Mouse (Mus musculus) layer of hippocampus, adult 6 months (tissue): ENCODE measurements around the gene Mrps17. TPM values are rescaled to one million over a fixed set of nuclear protein-coding genes. Genes with fewer than 3 reads are reported as not detected.

Source experiments
- long read RNA-seq, 2 experiments: library from polyadenylated mRNA; unstranded; transcript quantifications; one replicate each; pipeline ENCODE4 v2.0.0; 2019 to 2020
- polyA plus RNA-seq: library from polyadenylated mRNA; unstranded; fragments of <200 nt; fragmentation: Nextera tagmentation; gene quantifications from 2 replicates; pipeline ENCODE4 v1.2.3, GENCODE M21; 2021

Gene Mrps17
- polyA plus RNA-seq: 221 and 233 TPM in 2 replicates
- long read RNA-seq, experiment 1, full-length matches to known transcripts: 114 of 163 reads
- long read RNA-seq, experiment 1, partial matches to known transcripts: 19 of 163 reads
- long read RNA-seq, experiment 1, other reads (novel, unspliced or antisense): 30 of 163 reads
- long read RNA-seq, experiment 2, full-length matches to known transcripts: 70 of 135 reads
- long read RNA-seq, experiment 2, partial matches to known transcripts: 20 of 135 reads
- long read RNA-seq, experiment 2, other reads (novel, unspliced or antisense): 45 of 135 reads

GRCm38 (mm10) chr5:129715326-129715861 lies at the start of gene Mrps17:
TSS of gene Mrps17 (plus strand) at chr5:129715497.

GRCm38 (mm10) chr5:129670036-129670458 lies 45.2 kb upstream of the Mrps17 start, which contains the start of gene Zfp11:
TSS of gene Zfp11 (minus strand) at chr5:129670099.

GRCm38 (mm10) chr5:129708412-129708811 lies 6.9 kb upstream of the Mrps17 start, which contains the start of gene Sept14:
TSS of gene Sept14 (minus strand) at chr5:129708512.

GRCm38 (mm10) chr5:129724834-129725773 lies 9.8 kb downstream of the Mrps17 start, which contains the start of gene Nipsnap2:
TSS of gene Nipsnap2 (plus strand) at chr5:129725063.

Other genes starting within 250 kb of the Mrps17 start
- gene Sfswap, start 214.3 kb upstream of the Mrps17 start, polyA plus RNA-seq: 11.9 and 13.4 TPM in 2 replicates
- gene Mmp17, start 131.3 kb upstream of the Mrps17 start, polyA plus RNA-seq: 8.6 and 9.6 TPM in 2 replicates
- gene Zfp11, start 45.4 kb upstream of the Mrps17 start, polyA plus RNA-seq: 2.9 and 3.4 TPM in 2 replicates
- not detected in 2 replicates for gene Sept14, start 7.0 kb upstream of the Mrps17 start, polyA plus RNA-seq
- gene Nipsnap2, start 9.6 kb downstream of the Mrps17 start, polyA plus RNA-seq: 153 and 202 TPM in 2 replicates
- 49.6 and 53.3 TPM in 2 replicates for gene Psph, start 72.0 kb downstream of the Mrps17 start, polyA plus RNA-seq
- gene Sumf2, start 131.5 kb downstream of the Mrps17 start, polyA plus RNA-seq: 17.6 and 18.9 TPM in 2 replicates
- 2,015 and 2,200 TPM in 2 replicates for gene Chchd2, start 172.0 kb downstream of the Mrps17 start, polyA plus RNA-seq
- 6.1 and 7.3 TPM in 2 replicates for gene Zbed5, start 180.2 kb downstream of the Mrps17 start, polyA plus RNA-seq
- gene Phkg1, start 183.1 kb downstream of the Mrps17 start, polyA plus RNA-seq: 7.8 and 7.9 TPM in 2 replicates
- gene Nupr1l, start 193.0 kb downstream of the Mrps17 start, polyA plus RNA-seq: 3.6 and 7.0 TPM in 2 replicates
- 6.3 and 8.5 TPM in 2 replicates for gene Vkorc1l1, start 226.5 kb downstream of the Mrps17 start, polyA plus RNA-seq